Mouse (Mus musculus) liver, adult 2 months (tissue): Measurements from ENCODE around the gene Myh6.

Source experiments
- CTCF ChIP-seq: fragments of 200-500 bp; IDR thresholded peaks from 2 replicates; pipeline ENCODE4 v1.5.1; 2011; ENCODE audit warnings: low read depth, low read length, control low read depth
- POLR2A ChIP-seq: fragments of 200-500 bp; IDR thresholded peaks from 2 replicates; pipeline ENCODE4 v1.6.1; 2011; ENCODE audit warnings: low read length, control low read depth; ENCODE audit not compliant: insufficient read depth; ENCODE audit errors: extremely low read depth

- no peak for TF ChIP-seq POLR2A
- TF ChIP-seq CTCF: no peak
These were observed 6.0 kb downstream of the Myh6 start for GRCm38 (mm10) chr14:54960769-54961168.
